Mouse (Mus musculus) kidney, adult 2 months (tissue): ENCODE data around the gene Scd2.
"Not testable (repeated sequence)": the region's sequence is repeated elsewhere in the genome, so short reads cannot be mapped to it uniquely, and the experiment has no call there.

Experiments
- CTCF ChIP-seq: fragments of 200-500 bp; conservative IDR thresholded peaks from 2 replicates; pipeline ENCODE4 v1.5.1; 2011; ENCODE audit warnings: low read depth, mild to moderate bottlenecking, control low read depth, low read length, moderate library complexity, mixed read lengths; ENCODE audit not compliant: insufficient read depth, insufficient read length
- POLR2A ChIP-seq: fragments of 200-500 bp; IDR thresholded peaks from one replicate; pipeline ENCODE4 v1.6.1; 2011; ENCODE audit warnings: low read depth, low read length, control low read depth

DNA sequence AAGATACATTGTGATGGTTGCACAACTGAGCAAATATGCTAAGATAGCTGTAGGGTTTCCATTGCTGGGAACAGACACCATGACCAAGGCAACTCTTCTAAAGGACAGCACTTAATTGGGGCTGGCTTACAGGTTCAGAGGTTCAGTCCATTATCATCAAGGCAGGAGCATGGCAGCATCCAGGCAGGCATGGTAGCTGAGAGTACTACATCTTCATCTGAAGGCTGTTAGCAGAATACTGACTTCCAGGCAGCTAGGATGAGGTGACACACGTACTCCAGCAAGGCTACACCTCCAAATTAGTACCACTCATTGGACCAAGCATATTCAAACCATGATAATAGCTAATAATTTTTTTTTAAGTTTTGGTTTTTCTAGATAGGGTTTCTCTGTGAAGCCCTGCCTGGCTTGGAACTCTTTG, 16.7 kb downstream of the Scd2 start:
- not testable (repeated sequence) for TF ChIP-seq POLR2A, CTCF
